Mouse (Mus musculus): ENCODE data around the gene Gm28308.

Gm28308 gene

GRCm38 (mm10) chr6:52185222-52185621 is 27.9 kb downstream of the Gm28308 start:
- DNase-seq (ENCODE audit: low spot score in 2 of 2): no peak

GRCm38 (mm10) chr6:52184668-52185067 is 28.5 kb downstream of the Gm28308 start:
- no peak for DNase-seq (ENCODE audit: low spot score in 2 of 2)

GRCm38 (mm10) chr6:52183311-52184080 is 29.6 kb downstream of the Gm28308 start:
- no peak for DNase-seq (ENCODE audit: low spot score in 2 of 2)

GRCm38 (mm10) chr6:52182793-52183192 is 30.3 kb downstream of the Gm28308 start:
- DNase-seq (ENCODE audit: low spot score in 2 of 2): no peak

- DNase-seq (ENCODE audit: low spot score in 2 of 2): no peak
These were observed 31.1 kb downstream of the Gm28308 start for GRCm38 (mm10) chr6:52182030-52182429.

- no peak for DNase-seq (ENCODE audit: low spot score in 2 of 2)
These were observed 32.4 kb downstream of the Gm28308 start for GRCm38 (mm10) chr6:52180726-52181125.

GRCm38 (mm10) chr6:52180213-52180710 is 32.9 kb downstream of the Gm28308 start:
- DNase-seq (ENCODE audit: low spot score in 2 of 2): no peak

GRCm38 (mm10) chr6:52179690-52180089 is 33.4 kb downstream of the Gm28308 start:
- DNase-seq (ENCODE audit: low spot score in 2 of 2): no peak

- DNase-seq (ENCODE audit: low spot score in 2 of 2): no peak
These were observed 34.0 kb downstream of the Gm28308 start for GRCm38 (mm10) chr6:52178918-52179665.

GRCm38 (mm10) chr6:52177806-52178205 is 35.3 kb downstream of the Gm28308 start:
- no peak for DNase-seq (ENCODE audit: low spot score in 2 of 2)

- DNase-seq (ENCODE audit: low spot score in 2 of 2): no peak
These were observed 35.9 kb downstream of the Gm28308 start, which contains the start of gene 5730596B20Rik for GRCm38 (mm10) chr6:52177061-52177735. Gene 5730596B20Rik (plus strand): TSS chr6:52177498.

- no peak for DNase-seq (ENCODE audit: low spot score in 2 of 2)
These were observed 36.7 kb downstream of the Gm28308 start for GRCm38 (mm10) chr6:52176391-52176790.

GRCm38 (mm10) chr6:52175864-52176263 is 37.3 kb downstream of the Gm28308 start:
- no peak for DNase-seq (ENCODE audit: low spot score in 2 of 2)

- no peak for DNase-seq (ENCODE audit: low spot score in 2 of 2)
These were observed 38.0 kb downstream of the Gm28308 start for GRCm38 (mm10) chr6:52174968-52175751.

- DNase-seq (ENCODE audit: low spot score in 2 of 2): peak in 1 of 2 experiments; percentile 12
These were observed 39.5 kb downstream of the Gm28308 start for GRCm38 (mm10) chr6:52173648-52174047.

GRCm38 (mm10) chr6:52172501-52172900 is 40.6 kb downstream of the Gm28308 start:
- peak; percentile 71 to 93 for DNase-seq (ENCODE audit: low spot score in 2 of 2)

GRCm38 (mm10) chr6:52171938-52172337 is 41.2 kb downstream of the Gm28308 start:
- DNase-seq (ENCODE audit: low spot score in 2 of 2): no peak

GRCm38 (mm10) chr6:52171331-52171730 is 41.8 kb downstream of the Gm28308 start:
- DNase-seq (ENCODE audit: low spot score in 2 of 2): no peak

GRCm38 (mm10) chr6:52170898-52171223 is 42.3 kb downstream of the Gm28308 start:
- no peak for DNase-seq (ENCODE audit: low spot score in 2 of 2)

GRCm38 (mm10) chr6:52170166-52170897 is 42.8 kb downstream of the Gm28308 start:
- peak in 1 of 2 experiments; percentile 14 for DNase-seq (ENCODE audit: low spot score in 2 of 2)

All from urinary bladder, postnatal 4 days (tissue).